Mouse (Mus musculus) limb, embryonic 14.5 days (tissue): ENCODE measurements around the gene Agap1. TPM values are rescaled to one million over a fixed set of nuclear protein-coding genes. Genes with fewer than 3 reads are reported as not detected.

ENCODE experiments used
- ATAC-seq: fragments of 200-750 bp; cut with Nextera tagmentation; 2 replicates; pipeline ENCODE4 v1.8.0; 2017; ENCODE audit warnings: low read depth, moderate number of reproducible peaks, moderate TSS enrichment; ENCODE audit not compliant: low FRiP score
- DNase-seq: peaks from one replicate; pipeline ENCODE4 v3.0.0-alpha.2; 2015; ENCODE audit warnings: low spot score
- H3K27ac ChIP-seq: fragments of 300-500 bp; sonication (generic); replicated peaks from 2 replicates; pipeline ENCODE4 v1.5.1; 2014; ENCODE audit warnings: low read depth, mild to moderate bottlenecking, low read length, moderate library complexity, mixed read lengths
- H3K27me3 ChIP-seq: fragments of 300-500 bp; sonication (generic); 2 replicates; pipeline ENCODE4 v1.6.1; 2014; ENCODE audit warnings: low read length, mixed read lengths; ENCODE audit not compliant: control insufficient read depth, insufficient read depth
- H3K36me3 ChIP-seq: fragments of 300-500 bp; sonication (generic); 2 replicates; pipeline ENCODE4 v1.6.1; 2014; ENCODE audit warnings: mild to moderate bottlenecking, low read length, moderate library complexity, mixed read lengths; ENCODE audit not compliant: control insufficient read depth, insufficient read depth
- H3K4me1 ChIP-seq: fragments of 300-500 bp; sonication (generic); 2 replicates; pipeline ENCODE4 v1.6.1; 2014; ENCODE audit warnings: antibody characterized with exemption, low read length, mixed read lengths; ENCODE audit not compliant: control insufficient read depth, insufficient read depth
- H3K4me2 ChIP-seq: fragments of 300-500 bp; sonication (generic); replicated peaks from 2 replicates; pipeline ENCODE4 v1.6.1; 2014; ENCODE audit warnings: low read depth, mild to moderate bottlenecking, low read length, moderate library complexity; ENCODE audit not compliant: severe bottlenecking
- H3K4me3 ChIP-seq: fragments of 300-500 bp; sonication (generic); replicated peaks from 2 replicates; pipeline ENCODE4 v1.5.1; 2014; ENCODE audit warnings: low read length
- H3K9ac ChIP-seq: fragments of 300-500 bp; sonication (generic); 2 replicates; pipeline ENCODE4 v1.6.1; 2014; ENCODE audit warnings: mild to moderate bottlenecking, low read depth, low read length, moderate library complexity; ENCODE audit not compliant: severe bottlenecking
- H3K9me3 ChIP-seq: fragments of 300-500 bp; sonication (generic); 2 replicates; pipeline ENCODE4 v1.6.1; 2016; ENCODE audit warnings: low read length; ENCODE audit not compliant: control insufficient read depth
- POLR2A ChIP-seq: fragments of 200-500 bp; IDR thresholded peaks from 2 replicates; pipeline ENCODE4 v1.8.0; 2012; ENCODE audit warnings: inconsistent platforms, mild to moderate bottlenecking, moderate library complexity, borderline replicate concordance; ENCODE audit not compliant: insufficient read depth, insufficient read length; ENCODE audit errors: extremely low read depth
- WGBS: fragments of 180-500 bp; shearing (Covaris S2); extraction: QIAGEN DNeasy Blood & Tissue Kit; methylation state at CpG from one replicate; pipeline ENCODE4 v1.1.7; 2014; 5-methylcytosine and 5-hydroxymethylcytosine counted together
- polyA plus RNA-seq, 2 experiments: library from polyadenylated mRNA; depleted of rRNA in 1 of 2; stranded (reverse) in 1 of 2; unstranded in 1 of 2; fragments of >200 nt; fragmentation: Nextera tagmentation in 1 of 2; extraction: Ambion mirVana in 1 of 2; gene quantifications; 2 replicates each; pipeline versions ENCODE4 v1.2.1 to v1.2.3; 2012 to 2014

Agap1 gene
- polyA plus RNA-seq, 2 experiments = 16.2 to 19.5 TPM

- no peak for ATAC-seq
- 35% methylated on average over 5 of the region's 5 CpGs for WGBS
- H3K27ac ChIP-seq = no peak overlapping the region
- no peaks in the 10 kb centered on the region for H3K36me3 ChIP-seq
- H3K9ac ChIP-seq = no peak overlapping the region
- no peaks in the 10 kb centered on the region for H3K9me3 ChIP-seq
- no peak overlapping the region for H3K4me2 ChIP-seq
- H3K4me3 ChIP-seq = no peak overlapping the region
- H3K4me1 ChIP-seq = peaks cover 16% of the 10 kb centered on the region
- TF ChIP-seq POLR2A = no peak
- no peak for DNase-seq
- no peaks in the 10 kb centered on the region for H3K27me3 ChIP-seq
These were observed 37.7 kb upstream of the Agap1 start for GRCm38 (mm10) chr1:89416929-89417328.

DNA sequence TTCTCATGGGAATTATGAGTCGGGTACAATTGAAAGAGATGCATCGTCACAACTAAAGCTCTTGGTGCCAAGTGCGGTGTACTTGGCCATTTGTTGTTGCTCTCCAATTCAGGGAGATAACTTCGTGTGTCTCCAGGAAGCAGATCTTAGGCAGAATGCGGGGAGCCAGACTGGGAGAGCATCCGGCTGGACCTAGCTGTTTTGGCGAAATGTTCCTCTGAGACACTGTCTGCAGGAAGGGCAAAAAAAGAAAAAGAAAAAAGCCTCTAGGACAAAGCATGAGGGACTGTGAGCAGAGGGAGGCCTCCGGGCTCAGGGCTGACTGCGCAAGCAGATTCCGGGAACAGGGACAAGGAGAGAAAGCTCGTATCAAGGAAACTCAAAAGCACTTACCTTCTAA is 34.0 kb upstream of the Agap1 start:
- no peaks in the 10 kb centered on the region for H3K9me3 ChIP-seq
- TF ChIP-seq POLR2A = no peak
- DNase-seq (no peak), ATAC-seq (no peak)
- no peak overlapping the region for H3K27ac ChIP-seq
- H3K4me1 ChIP-seq = no peaks in the 10 kb centered on the region
- H3K9ac ChIP-seq = no peak overlapping the region
- H3K27me3 ChIP-seq = no peaks in the 10 kb centered on the region
- 81% methylated on average over 11 of the region's 11 CpGs for WGBS
- H3K4me3 ChIP-seq = no peak overlapping the region
- H3K4me2 ChIP-seq = no peak overlapping the region
- no peaks in the 10 kb centered on the region for H3K36me3 ChIP-seq

DNA sequence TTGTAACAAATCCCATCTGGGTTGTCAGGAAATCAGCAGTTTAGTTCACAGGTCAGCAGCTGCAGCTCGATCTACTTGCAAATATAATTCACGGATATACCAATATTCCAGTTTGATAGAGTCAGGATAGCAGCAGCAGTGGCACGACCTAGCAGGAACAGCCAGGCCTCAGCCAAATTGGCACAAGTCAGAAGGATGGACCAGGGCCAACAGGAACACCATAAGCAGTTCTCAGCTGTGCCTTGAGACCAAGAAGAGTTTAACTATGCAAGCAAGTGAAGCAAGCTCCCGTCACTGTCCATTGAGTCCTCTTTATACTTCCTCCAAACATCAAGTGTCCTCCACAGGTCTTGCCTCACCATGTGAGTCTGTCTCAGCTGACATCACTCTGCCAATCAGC is 33.2 kb upstream of the Agap1 start:
- H3K27ac ChIP-seq = no peak overlapping the region
- H3K9ac ChIP-seq = no peak overlapping the region
- H3K27me3 ChIP-seq = no peaks in the 10 kb centered on the region
- H3K4me2 ChIP-seq = no peak overlapping the region
- no peak for DNase-seq
- TF ChIP-seq POLR2A = no peak
- no peaks in the 10 kb centered on the region for H3K4me1 ChIP-seq
- WGBS = 63% methylated on average over 4 of the region's 4 CpGs
- H3K36me3 ChIP-seq = no peaks in the 10 kb centered on the region
- H3K9me3 ChIP-seq = no peaks in the 10 kb centered on the region
- ATAC-seq = no peak
- no peak overlapping the region for H3K4me3 ChIP-seq

- Histone ChIP-seq H3K4me3 (no peak overlapping the region), H3K27ac (no peak overlapping the region), H3K4me1 (no peaks in the 10 kb centered on the region), H3K27me3 (no peaks in the 10 kb centered on the region), H3K9me3 (peaks cover 5% of the 10 kb centered on the region; the same call in 1 of the 2 replicates), H3K9ac (no peak overlapping the region), H3K4me2 (no peak overlapping the region), H3K36me3 (no peaks in the 10 kb centered on the region)
- no peak for DNase-seq
- ATAC-seq = no peak
- 89% methylated on average over 6 of the region's 6 CpGs for WGBS
- no peak for TF ChIP-seq POLR2A
These were observed 30.0 kb upstream of the Agap1 start for GRCm38 (mm10) chr1:89424563-89424962.

GRCm38 (mm10) chr1:89426137-89426536 is 28.5 kb upstream of the Agap1 start:
- no peak for DNase-seq
- Histone ChIP-seq H3K4me2 (no peak overlapping the region), H3K27ac (no peak overlapping the region), H3K9me3 (peaks cover 10% of the 10 kb centered on the region; the same call in 1 of the 2 replicates), H3K36me3 (no peaks in the 10 kb centered on the region), H3K27me3 (no peaks in the 10 kb centered on the region), H3K4me3 (no peak overlapping the region), H3K9ac (no peak overlapping the region), H3K4me1 (no peaks in the 10 kb centered on the region)
- no peak for TF ChIP-seq POLR2A
- ATAC-seq = no peak
- 70% methylated on average over 8 of the region's 8 CpGs for WGBS

- no peak overlapping the region for H3K9ac ChIP-seq
- H3K27me3 ChIP-seq = no peaks in the 10 kb centered on the region
- H3K9me3 ChIP-seq = peaks cover 10% of the 10 kb centered on the region; the same call in 1 of the 2 replicates
- no peak for ATAC-seq
- no peaks in the 10 kb centered on the region for H3K4me1 ChIP-seq
- no peak overlapping the region for H3K27ac ChIP-seq
- no peak for TF ChIP-seq POLR2A
- WGBS = 84% methylated on average over 5 of the region's 5 CpGs
- no peaks in the 10 kb centered on the region for H3K36me3 ChIP-seq
- no peak overlapping the region for H3K4me2 ChIP-seq
- no peak overlapping the region for H3K4me3 ChIP-seq
- DNase-seq = no peak
These were observed 25.9 kb upstream of the Agap1 start for GRCm38 (mm10) chr1:89428671-89429070.
